Mouse (Mus musculus): ENCODE results near the gene Tcam1. TPM values are rescaled to one million over a fixed set of nuclear protein-coding genes. Genes with fewer than 3 reads are reported as not detected.

The Tcam1 gene
- polyA plus RNA-seq, 1 experiment, result 0.45 TPM

GRCm38 (mm10) chr11:106289369-106289768, 12.9 kb downstream of the Tcam1 start:
- Histone ChIP-seq H3K27ac (ENCODE audit: insufficient read depth, low read length) (no peak overlapping the region), H3K4me1 (ENCODE audit: control insufficient read depth, insufficient read depth, low read length) (no peaks in the 10 kb centered on the region), H3K9me3 (replicated peaks; ENCODE audit: control insufficient read depth, insufficient read depth, low read length, poor library complexity, severe bottlenecking) (0 out of 2 replicates have a peak, but pooled peaks cover 2% of the 10 kb centered on the region), H3K36me3 (ENCODE audit: control insufficient read depth, insufficient read depth, low read length, poor library complexity, severe bottlenecking) (no peaks in the 10 kb centered on the region), H3K9ac (ENCODE audit: low read depth, poor library complexity, severe bottlenecking) (no peak overlapping the region), H3K27me3 (ENCODE audit: control insufficient read depth, insufficient read depth, low read length, poor library complexity, severe bottlenecking) (no peaks in the 10 kb centered on the region), H3K4me3 (ENCODE audit: low read depth, low read length) (no peak overlapping the region)
- TF ChIP-seq CTCF (IDR thresholded peaks at IDR 0.05; ENCODE audit: low read depth, low read length), result no peak
- TF ChIP-seq EP300 (IDR thresholded peaks at IDR 0.05; ENCODE audit: insufficient read depth, low read depth, low read length), result no peak
- no peak for TF ChIP-seq POLR2A (IDR thresholded peaks at IDR 0.05; ENCODE audit: insufficient read depth, low read length)

DNA sequence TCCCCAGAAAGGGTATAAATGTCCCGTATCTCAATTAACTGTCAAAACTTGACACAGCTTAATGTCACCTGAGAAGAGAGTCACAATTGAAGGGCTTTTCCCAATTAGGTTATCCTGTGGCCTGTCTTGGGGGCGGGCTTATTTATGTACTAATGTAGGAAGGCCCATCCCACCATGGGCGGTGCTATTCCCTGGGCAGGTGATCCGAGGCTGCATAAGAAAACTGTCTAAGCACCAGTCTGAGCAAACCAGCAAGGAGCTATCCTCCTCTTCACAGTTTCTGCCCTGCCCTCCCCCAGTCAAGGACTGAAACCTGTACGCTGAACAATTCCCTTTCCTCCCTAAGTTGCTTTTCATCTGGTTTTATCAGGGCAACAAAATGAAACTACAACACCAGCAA, 13.9 kb downstream of the Tcam1 start:
- Histone ChIP-seq H3K36me3 (ENCODE audit: control insufficient read depth, insufficient read depth, low read length, poor library complexity, severe bottlenecking) (no peaks in the 10 kb centered on the region), H3K4me3 (ENCODE audit: low read depth, low read length) (no peak overlapping the region), H3K27me3 (ENCODE audit: control insufficient read depth, insufficient read depth, low read length, poor library complexity, severe bottlenecking) (no peaks in the 10 kb centered on the region), H3K9ac (ENCODE audit: low read depth, poor library complexity, severe bottlenecking) (no peak overlapping the region), H3K9me3 (replicated peaks; ENCODE audit: control insufficient read depth, insufficient read depth, low read length, poor library complexity, severe bottlenecking) (0 out of 2 replicates have a peak, but pooled peaks cover 2% of the 10 kb centered on the region), H3K4me1 (ENCODE audit: control insufficient read depth, insufficient read depth, low read length) (no peaks in the 10 kb centered on the region), H3K27ac (ENCODE audit: insufficient read depth, low read length) (no peak overlapping the region)
- TF ChIP-seq POLR2A (IDR thresholded peaks at IDR 0.05; ENCODE audit: insufficient read depth, low read length), result no peak
- no peak for TF ChIP-seq EP300 (IDR thresholded peaks at IDR 0.05; ENCODE audit: insufficient read depth, low read depth, low read length)
- no peak for TF ChIP-seq CTCF (IDR thresholded peaks at IDR 0.05; ENCODE audit: low read depth, low read length)

- Histone ChIP-seq H3K36me3 (ENCODE audit: control insufficient read depth, insufficient read depth, low read length, poor library complexity, severe bottlenecking) (no peaks in the 10 kb centered on the region), H3K9ac (ENCODE audit: low read depth, poor library complexity, severe bottlenecking) (no peak overlapping the region), H3K4me1 (ENCODE audit: control insufficient read depth, insufficient read depth, low read length) (no peaks in the 10 kb centered on the region), H3K27ac (ENCODE audit: insufficient read depth, low read length) (no peak overlapping the region), H3K27me3 (ENCODE audit: control insufficient read depth, insufficient read depth, low read length, poor library complexity, severe bottlenecking) (no peaks in the 10 kb centered on the region), H3K4me3 (ENCODE audit: low read depth, low read length) (no peak overlapping the region), H3K9me3 (replicated peaks; ENCODE audit: control insufficient read depth, insufficient read depth, low read length, poor library complexity, severe bottlenecking) (0 out of 2 replicates have a peak, but pooled peaks cover 2% of the 10 kb centered on the region)
- TF ChIP-seq POLR2A (IDR thresholded peaks at IDR 0.05; ENCODE audit: insufficient read depth, low read length) (no peak), CTCF (IDR thresholded peaks at IDR 0.05; ENCODE audit: low read depth, low read length) (no peak), EP300 (IDR thresholded peaks at IDR 0.05; ENCODE audit: insufficient read depth, low read depth, low read length) (no peak)
Measured at GRCm38 (mm10) chr11:106291861-106292260, 15.4 kb downstream of the Tcam1 start.

DNA sequence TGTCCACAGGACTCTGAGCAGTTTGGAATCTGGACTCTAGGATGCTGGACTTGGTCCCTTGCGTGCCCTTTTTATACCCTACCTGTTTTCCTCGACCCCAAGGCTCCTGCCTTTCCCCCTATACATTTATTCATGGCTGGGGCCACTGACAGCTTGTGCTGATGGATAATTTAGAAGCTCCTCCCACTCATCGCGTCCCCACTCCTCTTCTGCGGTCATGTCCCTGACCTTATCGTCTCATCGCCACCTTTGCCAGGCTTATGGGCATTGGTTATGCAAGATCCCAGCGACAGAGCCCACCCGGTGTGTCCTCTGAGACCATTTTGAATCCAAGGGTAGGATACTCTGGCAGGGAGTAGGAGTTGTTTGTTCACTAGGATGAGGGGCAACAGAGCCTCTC, 25.3 kb downstream of the Tcam1 start, which contains the start of gene Gh:
Gene Gh, minus strand, starts transcription at position 101 of the 400 bp plus-strand sequence.
- Histone ChIP-seq H3K27ac (ENCODE audit: insufficient read depth, low read length) (no peak within 1 kb of the TSS), H3K4me1 (ENCODE audit: control insufficient read depth, insufficient read depth, low read length) (no peaks in the 10 kb centered on the region), H3K9me3 (replicated peaks; ENCODE audit: control insufficient read depth, insufficient read depth, low read length, poor library complexity, severe bottlenecking) (peaks cover 10% of the 10 kb centered on the region), H3K4me3 (ENCODE audit: low read depth, low read length) (no peak within 1 kb of the TSS), H3K9ac (ENCODE audit: low read depth, poor library complexity, severe bottlenecking) (no peak within 1 kb of the TSS), H3K27me3 (ENCODE audit: control insufficient read depth, insufficient read depth, low read length, poor library complexity, severe bottlenecking) (no peaks in the 10 kb centered on the region), H3K36me3 (ENCODE audit: control insufficient read depth, insufficient read depth, low read length, poor library complexity, severe bottlenecking) (no peaks in the 10 kb centered on the region)
- TF ChIP-seq POLR2A (IDR thresholded peaks at IDR 0.05; ENCODE audit: insufficient read depth, low read length) (no peak), CTCF (IDR thresholded peaks at IDR 0.05; ENCODE audit: low read depth, low read length) (no peak), EP300 (IDR thresholded peaks at IDR 0.05; ENCODE audit: insufficient read depth, low read depth, low read length) (no peak)

DNA sequence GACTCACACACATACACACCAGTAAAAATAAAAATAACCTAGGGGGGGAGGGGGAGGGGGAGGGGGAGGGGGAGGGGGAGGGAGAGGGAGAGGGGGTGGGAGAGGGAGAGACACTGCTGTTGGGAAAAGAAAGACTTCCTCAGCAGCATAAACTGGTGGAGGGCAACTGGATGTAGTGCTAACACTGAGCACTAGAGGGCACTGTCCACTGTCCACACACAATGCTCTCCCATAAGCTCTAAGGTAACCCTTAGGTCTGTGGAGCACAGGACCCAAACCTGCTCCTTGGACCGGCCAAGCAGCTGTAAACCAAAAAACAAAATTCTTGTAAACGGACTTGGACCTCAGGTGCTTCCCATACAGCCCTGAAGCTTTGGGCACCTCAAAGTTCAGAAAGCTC, 26.2 kb downstream of the Tcam1 start:
- no peak overlapping the region for H3K4me3 ChIP-seq (ENCODE audit: low read depth, low read length)
- no peaks in the 10 kb centered on the region for H3K36me3 ChIP-seq (ENCODE audit: control insufficient read depth, insufficient read depth, low read length, poor library complexity, severe bottlenecking)
- TF ChIP-seq EP300 (IDR thresholded peaks at IDR 0.05; ENCODE audit: insufficient read depth, low read depth, low read length), result no peak
- peak; percentile 85 for TF ChIP-seq CTCF (IDR thresholded peaks at IDR 0.05; ENCODE audit: low read depth, low read length)
- H3K4me1 ChIP-seq (ENCODE audit: control insufficient read depth, insufficient read depth, low read length), result no peaks in the 10 kb centered on the region
- H3K27me3 ChIP-seq (ENCODE audit: control insufficient read depth, insufficient read depth, low read length, poor library complexity, severe bottlenecking), result no peaks in the 10 kb centered on the region
- H3K9me3 ChIP-seq (replicated peaks; ENCODE audit: control insufficient read depth, insufficient read depth, low read length, poor library complexity, severe bottlenecking), result peaks cover 7% of the 10 kb centered on the region
- H3K27ac ChIP-seq (ENCODE audit: insufficient read depth, low read length), result no peak overlapping the region
- no peak overlapping the region for H3K9ac ChIP-seq (ENCODE audit: low read depth, poor library complexity, severe bottlenecking)

DNA sequence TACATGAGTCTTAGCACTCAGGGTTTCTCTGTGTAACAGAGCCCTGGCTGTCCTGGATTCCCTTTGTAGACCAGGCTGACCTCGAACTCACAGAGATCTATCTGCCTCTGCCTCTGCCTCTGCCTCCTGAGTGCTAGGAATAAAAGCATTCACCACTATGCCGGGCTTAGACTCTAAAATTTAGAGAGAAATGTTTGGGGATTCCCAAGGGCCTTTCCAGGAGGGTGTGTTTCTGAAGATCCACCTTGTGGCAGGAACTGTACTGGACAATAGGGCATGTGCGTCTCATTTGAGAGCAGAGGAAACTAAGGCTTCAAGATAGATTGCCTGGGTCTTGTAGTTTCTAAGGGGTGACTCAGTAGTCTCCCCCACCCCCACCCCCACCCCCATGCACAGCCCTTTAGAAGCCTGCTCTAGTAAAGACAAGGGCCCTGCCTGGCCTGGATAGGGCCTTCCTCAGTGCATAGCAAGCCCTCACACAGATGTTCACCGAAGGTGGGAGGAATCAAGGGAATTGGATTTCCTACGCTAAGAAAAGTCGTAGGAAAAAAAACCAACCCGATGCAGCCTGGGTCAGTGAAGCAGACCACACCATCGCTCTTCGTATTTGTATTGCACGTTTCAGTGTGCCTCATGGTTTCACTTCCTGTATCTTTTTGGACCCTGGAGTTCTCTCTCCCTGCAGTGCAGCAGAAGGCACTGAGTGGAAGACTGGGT, 29.0 kb downstream of the Tcam1 start:
- TF ChIP-seq POLR2A (IDR thresholded peaks at IDR 0.05; ENCODE audit: insufficient read depth, low read length) (no peak), CTCF (IDR thresholded peaks at IDR 0.05; ENCODE audit: low read depth, low read length) (no peak), EP300 (IDR thresholded peaks at IDR 0.05; ENCODE audit: insufficient read depth, low read depth, low read length) (no peak)
- no peaks in the 10 kb centered on the region for H3K9me3 ChIP-seq (replicated peaks; ENCODE audit: control insufficient read depth, insufficient read depth, low read length, poor library complexity, severe bottlenecking)
- H3K4me3 ChIP-seq (ENCODE audit: low read depth, low read length), result no peak overlapping the region
- H3K36me3 ChIP-seq (ENCODE audit: control insufficient read depth, insufficient read depth, low read length, poor library complexity, severe bottlenecking), result no peaks in the 10 kb centered on the region
- no peaks in the 10 kb centered on the region for H3K27me3 ChIP-seq (ENCODE audit: control insufficient read depth, insufficient read depth, low read length, poor library complexity, severe bottlenecking)
- no peak overlapping the region for H3K9ac ChIP-seq (ENCODE audit: low read depth, poor library complexity, severe bottlenecking)
- no peaks in the 10 kb centered on the region for H3K4me1 ChIP-seq (ENCODE audit: control insufficient read depth, insufficient read depth, low read length)
- H3K27ac ChIP-seq (ENCODE audit: insufficient read depth, low read length), result no peak overlapping the region

Data from ES-Bruce4 (cell line).